Mouse (Mus musculus) c-Kit-negative CD71-positive TER-119-positive erythroid progenitor cells, embryonic 14.5 days (primary cell): ENCODE measurements around the gene Commd4.
"Not testable (repeated sequence)": the region's sequence is repeated elsewhere in the genome, so short reads cannot be mapped to it uniquely, and the experiment has no call there.

ENCODE experiments used
- DNase-seq: peaks from one replicate; pipeline ENCODE4 v3.0.0-alpha.2; 2013; ENCODE audit warnings: low read depth, low spot score

Commd4 gene

DNA sequence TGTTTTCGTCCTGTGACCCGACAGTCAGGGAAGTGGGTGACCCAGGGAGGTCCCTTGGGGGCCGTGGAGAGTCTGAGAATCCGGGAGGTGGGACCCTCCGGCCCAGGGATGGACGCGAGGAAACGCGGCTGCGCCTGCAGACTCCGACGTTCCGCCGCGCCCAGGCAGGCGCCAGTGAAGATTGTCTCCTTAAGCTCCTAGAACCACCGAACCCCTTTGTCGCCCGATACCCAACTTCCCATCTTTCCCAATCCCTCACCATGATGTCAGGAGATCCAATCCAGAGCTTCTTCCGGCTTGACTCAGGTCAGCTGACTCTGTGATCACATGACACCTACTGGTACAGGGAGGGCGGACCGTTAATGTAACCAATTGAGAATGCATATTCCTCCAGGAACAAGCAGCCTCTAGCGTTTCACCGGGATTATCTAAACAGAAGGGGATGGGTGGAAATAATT lies at the start of gene Commd4:
Commd4 (minus strand) TSS at position 319 of the 458 bp plus-strand sequence.
- DNase-seq = peak; percentile 67

DNA sequence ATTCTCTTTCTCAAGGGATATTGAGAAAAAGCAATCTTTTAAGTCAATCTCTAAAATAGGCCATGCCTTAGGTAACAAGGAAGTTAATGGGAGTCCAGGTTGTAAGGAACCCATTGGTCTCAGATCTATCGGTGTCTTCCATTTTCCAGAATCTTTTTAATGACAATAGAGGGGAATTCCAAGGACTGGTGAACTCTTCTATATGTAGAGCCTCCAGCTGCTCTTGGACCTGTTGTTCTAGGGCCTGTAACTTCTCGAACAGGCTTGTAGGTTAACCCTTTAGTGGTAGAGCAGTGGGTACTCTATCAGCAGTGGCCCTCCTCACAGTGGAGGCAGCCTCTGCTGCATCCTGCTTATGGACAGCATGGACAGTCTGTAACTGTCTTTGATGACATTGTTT lies 48.8 kb upstream of the Commd4 start:
- DNase-seq = no peak

DNA sequence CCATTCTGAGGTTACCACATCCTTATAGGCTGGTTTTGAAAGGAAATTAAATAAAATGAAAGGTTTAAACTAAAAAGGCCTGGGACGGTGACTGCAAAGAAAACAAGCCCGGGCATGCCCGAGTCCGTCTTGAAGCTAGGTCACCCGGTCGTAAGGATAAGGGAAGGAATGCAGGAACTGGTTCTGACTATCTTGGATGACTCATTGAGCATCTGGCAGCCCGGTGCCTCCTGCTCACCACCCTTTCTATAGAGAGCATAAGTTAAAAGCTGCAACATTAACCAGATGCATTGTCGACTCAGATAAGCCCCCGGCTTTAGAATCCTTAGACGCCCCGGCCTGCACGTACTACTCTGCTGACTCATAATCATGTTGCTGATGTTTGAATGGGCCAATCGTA lies 45.4 kb upstream of the Commd4 start:
- not testable (repeated sequence) for DNase-seq

DNA sequence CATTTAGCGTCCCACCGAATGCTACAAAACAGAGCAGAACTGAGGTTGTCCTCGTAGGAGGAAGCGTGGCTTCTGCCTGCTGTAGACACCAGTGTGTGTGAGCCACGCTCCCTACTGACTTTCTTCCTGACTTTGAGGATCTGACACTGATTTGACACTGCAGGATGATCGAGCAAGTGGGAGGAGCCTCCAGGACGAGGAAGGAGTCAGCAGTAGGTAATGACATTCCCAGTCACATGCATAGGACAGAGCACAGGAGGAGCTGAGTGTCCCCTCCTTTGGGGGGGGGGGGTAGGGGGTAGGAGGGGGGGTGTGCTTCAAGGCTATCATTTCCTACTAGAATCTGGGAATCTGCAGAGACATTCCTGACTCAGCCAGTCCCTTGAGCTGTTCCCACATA lies 44.9 kb upstream of the Commd4 start:
- no peak for DNase-seq

DNA sequence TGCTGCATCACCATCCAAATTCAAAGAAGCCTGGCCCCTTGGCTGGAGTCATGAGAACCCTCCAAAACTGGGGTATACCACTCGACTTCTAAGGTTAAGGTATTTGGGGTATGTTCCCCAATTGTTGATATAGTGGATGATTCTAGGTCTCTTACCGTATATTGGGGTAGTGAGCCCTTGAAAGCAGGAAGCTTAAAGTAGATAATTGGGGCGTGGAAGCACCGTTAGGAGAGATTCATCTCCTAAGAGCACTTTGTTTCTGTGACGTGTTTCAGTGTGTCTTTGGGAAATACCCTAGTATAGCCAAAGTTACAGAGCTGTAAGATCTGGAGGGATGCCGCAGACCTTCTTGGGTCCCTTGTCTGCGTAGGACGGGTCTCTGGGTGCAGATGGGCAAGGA lies 39.3 kb upstream of the Commd4 start:
- no peak for DNase-seq

DNA sequence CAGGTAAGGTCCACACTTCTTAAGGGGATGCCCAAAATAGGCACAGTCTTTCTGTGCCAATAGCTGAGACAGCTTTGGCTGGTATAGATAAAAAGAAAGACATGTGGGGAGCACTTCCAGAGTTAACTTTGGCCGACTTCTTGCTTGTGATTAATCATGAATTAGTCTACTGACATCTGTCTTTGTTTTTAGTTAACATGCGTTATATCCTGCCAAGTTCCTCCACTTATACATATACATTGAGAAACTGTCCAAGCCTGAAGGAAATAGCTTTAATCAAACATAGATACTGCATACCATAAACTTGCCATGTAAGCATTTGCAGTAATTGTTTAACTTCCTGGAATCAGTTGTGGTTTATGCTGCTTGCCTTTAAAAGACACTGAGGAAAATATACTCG lies 38.6 kb upstream of the Commd4 start:
- no peak for DNase-seq

DNA sequence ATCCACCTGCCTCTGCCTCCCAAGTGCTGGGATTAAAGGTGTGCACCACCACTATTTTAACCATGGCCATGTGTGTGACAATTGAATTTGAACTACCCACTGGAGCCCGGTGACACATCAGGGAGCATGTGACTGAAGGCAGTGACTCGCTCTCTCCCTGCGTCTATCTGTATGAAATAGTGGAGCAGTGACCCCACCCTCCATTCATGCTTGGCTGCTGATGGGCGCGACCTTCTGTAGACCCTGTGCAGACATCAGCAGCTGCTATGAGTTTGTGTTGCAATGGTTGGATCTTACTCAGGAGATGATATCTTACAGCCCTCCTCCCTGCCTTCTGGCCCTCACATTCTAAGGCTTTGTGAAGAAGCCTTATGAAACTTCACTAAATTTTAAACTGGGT lies 10.3 kb upstream of the Commd4 start:
- DNase-seq = no peak

DNA sequence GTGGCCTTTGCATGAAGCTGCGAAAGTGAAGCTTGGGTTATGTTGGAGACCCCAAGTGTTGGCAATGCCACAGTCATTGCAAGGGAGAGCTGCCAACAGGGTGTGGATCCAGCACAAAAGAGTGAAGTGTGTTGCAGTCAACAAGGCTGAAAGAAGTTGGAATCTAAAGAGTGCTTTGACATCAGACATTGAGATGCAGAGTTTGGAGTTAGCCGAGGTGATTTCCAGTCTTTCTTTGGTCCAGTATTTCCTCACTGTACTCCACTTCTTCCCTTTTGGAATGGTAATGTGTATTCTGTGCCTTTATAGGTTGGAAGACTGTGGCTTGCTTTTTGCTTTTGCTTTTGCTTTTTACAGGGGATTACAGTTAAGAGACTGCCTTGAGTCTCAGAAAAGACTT lies 8.0 kb upstream of the Commd4 start:
- no peak for DNase-seq

DNA sequence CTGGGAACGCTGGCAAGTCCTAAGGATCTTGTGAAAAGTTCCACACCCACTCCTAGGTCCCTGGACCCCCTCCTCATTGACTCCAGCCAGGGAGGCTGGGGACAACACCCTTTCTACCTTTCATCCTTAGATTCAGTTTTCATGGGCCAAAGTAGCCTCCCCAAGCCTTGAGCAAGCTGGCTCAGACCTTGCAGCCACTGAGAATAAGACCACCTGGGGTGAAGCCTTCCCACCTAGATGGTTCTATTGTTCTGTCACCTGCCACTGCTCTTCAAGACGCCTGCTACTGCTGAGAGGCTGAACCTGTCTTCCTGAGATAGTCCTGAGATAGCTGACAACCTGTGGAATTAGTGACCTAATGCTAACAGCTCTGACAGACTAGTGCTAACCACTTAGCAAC lies 5.0 kb upstream of the Commd4 start:
- DNase-seq = no peak

DNA sequence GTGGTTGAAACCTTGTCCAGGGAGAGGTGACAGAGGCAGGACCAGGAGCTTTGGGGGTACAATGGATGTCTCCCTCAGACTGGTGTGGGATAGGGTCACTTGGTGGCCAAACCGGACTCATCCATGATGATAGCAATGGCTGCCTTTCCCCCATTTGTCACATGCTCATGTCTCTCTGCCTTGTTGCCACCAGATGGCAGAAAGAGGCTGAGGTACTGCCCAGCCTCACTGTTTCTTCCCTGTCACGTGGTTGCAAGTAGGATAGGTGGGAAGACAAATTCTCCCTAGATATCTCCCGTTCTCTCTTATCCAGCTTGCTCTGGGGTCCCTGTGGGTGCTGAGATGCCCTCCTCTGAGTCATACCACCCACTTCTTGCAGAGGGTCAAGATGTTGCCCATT lies 4.4 kb upstream of the Commd4 start:
- DNase-seq = no peak

DNA sequence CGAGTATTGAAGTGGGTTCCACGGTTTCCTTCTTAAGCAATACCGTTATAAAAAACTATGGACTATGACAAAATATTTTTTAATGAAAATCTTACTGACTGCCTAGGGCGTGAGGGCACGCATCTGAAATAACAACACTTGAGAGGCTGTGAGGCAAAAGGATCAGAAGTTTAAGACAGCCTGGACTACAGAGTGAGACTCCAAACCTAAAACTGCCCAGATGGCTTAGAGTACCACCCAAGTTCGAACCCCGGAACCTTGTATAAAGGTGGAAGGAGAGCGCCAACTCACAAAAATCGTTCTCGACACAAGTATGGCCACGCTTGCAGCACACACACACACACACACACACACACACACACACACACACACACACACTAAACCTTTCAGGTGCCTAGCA lies 375 bp upstream of the Commd4 start:
- no peak for DNase-seq

DNA sequence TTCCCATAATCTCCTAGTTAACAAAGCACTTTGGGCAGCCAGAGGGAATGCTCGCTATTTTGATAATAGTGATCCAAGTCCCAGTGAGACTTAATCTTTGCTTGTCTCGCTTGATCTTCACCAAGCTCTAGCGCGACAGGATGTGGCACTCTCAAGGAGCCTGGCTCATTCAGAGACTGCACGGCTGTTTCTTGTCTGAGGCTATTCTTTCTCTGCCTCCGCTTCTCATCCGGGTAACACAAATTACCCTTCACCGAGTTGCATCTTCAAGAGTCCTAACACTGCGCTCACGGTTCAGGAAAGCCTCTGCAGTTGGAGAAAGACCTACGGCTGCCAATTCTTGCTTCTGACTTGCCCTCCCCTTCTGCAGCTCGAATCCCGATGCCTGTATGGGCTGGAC lies 632 bp downstream of the Commd4 start:
- no peak for DNase-seq

DNA sequence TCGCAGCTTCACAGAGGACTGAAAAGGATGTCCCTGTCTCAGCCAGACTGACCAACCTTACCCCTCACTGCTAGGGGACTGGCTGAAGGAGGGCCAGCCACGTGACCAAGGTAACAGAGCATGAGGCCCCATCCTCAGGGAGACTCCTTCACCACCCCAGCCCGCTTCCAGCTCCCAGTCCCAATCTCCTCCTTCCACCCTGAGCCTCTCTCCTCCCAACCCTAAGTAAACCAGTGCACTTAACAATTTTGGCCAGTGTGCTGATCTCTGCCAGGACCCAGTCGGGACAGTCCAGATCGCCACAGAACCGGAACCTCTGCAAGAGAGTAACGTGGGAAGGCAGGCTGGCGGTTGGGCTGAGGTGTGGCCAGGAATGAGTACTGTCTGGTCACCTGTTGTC lies 1.3 kb downstream of the Commd4 start:
- DNase-seq = no peak

DNA sequence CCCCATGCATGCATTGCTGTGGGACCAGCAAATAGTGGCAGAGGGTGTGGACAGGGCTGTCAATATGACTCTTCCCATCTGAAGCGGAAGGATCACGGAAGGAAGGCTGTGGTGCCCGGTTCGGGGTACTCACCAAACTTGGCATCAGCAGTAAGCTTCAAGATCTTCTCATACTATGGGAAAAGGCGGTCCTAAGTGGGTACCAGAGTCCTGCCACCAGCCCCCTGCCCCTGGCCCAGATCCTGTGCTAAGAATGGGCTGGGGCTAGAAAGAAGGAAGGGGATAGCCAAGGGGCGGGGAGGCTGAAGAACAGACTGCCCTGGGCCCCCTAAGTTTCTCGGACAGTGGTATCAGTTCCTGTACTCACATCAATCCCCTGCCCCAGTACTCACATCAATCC lies 1.7 kb downstream of the Commd4 start:
- no peak for DNase-seq

DNA sequence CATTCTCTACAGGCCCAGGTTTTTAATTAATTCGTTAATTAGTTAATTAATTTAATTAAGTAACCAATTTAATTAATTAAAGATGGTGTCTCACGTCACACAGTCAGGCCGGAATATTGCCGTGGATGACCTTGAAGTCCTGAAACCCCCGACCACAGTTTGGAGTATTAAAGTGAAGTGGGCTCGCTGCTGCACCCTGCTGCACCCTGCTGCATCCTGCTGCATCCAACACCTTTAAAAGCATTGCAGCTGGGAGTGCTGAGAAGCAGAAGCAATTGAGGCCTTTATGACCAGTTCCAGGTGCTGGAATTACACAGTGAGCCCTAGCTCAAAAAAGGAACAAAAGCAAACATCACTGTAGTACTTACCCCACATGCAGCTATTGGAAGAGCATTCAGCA lies 5.8 kb downstream of the Commd4 start:
- DNase-seq = no peak

DNA sequence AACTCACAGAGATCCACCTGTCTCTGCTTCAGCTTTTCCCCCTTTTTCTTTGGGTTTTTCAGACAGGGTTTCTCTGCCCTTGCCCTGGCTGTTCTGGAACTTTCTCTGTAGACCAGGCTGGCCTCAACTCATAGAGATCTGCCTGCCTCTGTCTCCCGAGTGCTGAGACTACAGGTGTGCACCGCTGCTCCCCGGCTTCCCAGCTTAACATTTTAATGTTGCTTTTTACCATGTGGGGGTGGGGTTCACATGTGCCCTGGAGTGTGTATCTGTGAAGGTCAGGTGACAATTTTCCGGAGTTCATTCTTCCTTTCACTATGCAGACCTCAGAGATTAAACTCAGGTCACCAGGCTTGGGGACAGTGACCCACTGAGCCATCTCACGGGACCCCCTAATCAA lies 7.9 kb downstream of the Commd4 start:
- no peak for DNase-seq

DNA sequence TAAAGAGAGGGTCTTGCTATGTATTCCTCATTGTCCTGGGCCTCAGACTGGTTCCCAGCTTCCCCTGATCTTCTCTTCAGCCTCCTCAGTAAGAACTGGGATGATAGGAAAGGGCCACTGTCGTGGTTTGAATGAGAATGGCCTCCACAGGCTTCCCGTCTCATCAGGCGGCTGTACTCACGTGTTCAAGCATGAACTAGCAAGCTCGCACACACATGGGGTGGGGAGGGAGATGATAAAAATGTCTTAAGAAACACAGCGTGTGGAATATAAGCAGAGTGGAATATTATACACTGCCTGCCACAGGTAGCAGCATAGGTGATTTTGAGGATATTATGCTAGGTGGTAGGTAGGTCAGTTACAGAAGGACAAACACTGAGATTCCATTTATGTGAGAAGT lies 9.1 kb downstream of the Commd4 start:
- no peak for DNase-seq

DNA sequence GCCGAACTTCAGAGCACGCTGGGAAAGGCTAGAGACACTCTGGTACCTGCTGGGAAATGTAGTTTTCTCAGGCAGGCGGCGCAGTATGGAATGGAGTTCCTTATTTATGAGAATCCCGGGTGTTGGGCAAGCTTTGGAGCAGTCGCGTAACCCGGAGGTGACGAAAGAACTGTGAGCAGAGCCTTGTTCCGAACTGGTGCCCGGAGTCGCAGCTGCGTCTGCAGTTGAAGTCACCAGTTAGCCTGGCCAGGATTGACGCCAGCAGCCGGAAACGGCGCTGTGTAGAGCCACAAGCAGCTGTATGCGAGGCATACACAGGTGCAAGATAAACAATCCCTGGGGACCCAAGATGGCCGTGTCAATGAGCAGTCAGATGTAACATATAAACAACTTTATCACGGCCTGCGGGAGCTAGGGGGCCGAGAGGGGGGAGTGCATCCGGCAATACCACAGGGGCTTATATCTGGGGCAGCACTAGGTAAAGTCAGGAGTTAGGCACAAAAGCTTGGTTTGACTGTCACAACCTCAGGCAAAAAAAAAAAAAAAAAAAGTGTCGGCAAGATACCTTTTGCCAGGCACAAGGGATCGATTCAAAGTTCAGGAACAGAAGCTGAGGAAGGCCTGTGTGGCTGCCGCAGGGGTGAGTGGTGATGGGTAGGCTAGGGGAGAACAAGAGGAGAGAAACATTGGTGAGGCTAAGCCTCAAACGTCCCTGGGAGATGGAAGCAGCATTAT lies 9.8 kb downstream of the Commd4 start, which contains the start of gene Neil1:
Neil1 (minus strand) TSS at position 162 of the 735 bp plus-strand sequence.
- no peak for DNase-seq

DNA sequence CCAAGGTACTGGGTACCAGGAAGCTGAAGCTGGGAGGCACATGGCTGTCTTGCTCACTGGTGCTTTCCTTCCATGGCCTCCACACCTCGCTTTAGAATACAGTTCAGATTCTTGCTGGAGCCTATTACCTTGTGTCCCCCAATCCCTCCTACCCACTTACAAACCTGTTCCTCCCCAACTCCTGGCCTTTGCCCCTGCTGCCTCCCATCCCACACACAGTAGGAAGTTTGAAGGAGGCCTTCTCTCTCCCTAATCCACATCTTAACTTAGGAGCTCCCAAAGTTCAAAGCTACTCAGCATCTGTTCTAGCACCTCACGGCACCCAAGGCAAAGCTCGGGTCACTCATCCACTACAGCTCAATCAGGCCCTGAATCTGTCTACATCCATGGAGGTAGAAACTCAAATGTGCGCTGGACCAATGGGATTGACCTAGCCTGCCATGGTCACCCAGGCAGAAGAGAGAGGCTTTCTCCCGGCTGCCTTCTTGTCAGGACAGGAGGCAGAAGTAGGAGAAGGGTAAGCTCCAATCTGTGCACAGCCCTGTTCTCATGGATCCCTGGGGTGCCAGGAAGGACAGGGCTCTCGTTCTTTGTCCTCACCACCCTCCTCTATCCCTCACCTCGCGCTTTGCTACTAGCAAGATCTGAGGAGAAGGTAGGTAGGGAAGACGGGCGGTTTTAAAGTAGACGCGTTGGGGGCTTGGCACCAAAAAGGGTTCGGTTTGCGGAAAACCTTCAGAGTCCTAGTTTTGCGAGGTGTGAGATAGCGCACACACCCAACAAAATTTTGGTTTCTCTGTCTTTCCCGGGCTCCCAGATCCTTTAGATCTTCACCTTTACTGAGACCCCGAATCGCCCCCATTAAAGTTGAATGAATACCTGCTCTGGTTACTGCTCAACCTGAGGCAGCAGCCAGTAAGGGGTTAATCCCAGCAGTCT lies 10.7 kb downstream of the Commd4 start:
- DNase-seq = no peak

DNA sequence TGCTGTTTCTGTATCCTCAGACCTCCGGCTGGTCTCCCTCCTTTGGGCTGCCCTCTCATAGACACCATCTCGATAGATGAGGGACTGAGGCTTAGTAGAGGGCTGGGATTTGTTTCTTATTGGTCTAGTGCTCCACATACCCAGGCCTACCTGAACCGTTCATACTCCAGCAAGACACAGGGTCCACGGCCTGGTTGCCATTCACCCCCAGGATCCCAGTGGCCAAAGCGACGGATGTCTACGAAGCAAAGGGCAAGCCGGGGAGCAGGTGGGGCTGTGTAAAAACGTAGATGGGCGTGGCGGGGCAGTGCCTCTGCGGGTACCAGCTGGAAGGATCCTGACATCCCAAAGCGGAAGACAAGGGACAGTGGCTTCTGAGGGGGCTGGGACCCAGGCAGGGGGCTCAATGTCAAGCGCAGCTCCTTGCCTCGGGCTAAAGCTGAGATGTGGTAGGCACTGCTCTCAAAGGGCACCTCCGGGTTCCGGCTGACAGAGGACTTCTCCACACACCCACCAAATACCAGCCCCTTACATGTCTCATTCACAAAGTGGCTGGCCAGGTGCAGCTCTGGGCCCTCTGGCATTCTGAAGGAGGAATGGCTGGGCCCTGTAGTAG lies 11.6 kb downstream of the Commd4 start:
- DNase-seq = no peak

DNA sequence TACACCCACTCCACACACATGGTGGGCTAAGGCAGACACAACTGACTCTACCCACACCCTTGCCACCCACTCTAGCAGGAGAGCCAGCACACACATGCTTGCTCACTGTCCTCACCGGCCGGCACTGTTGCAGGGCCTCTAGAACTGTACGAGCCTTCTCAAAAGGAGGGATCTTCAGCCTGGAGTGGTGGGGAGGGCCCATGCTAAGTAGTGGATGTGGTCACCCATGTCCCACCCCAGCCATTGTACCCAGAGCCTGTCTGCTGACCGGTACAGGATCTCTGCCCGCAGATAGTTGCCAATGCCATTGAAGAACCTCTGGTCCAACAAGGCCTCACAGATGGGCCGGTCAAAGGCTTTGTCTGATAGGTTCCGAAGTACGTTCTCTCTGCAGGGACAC lies 13.3 kb downstream of the Commd4 start:
- no peak for DNase-seq

DNA sequence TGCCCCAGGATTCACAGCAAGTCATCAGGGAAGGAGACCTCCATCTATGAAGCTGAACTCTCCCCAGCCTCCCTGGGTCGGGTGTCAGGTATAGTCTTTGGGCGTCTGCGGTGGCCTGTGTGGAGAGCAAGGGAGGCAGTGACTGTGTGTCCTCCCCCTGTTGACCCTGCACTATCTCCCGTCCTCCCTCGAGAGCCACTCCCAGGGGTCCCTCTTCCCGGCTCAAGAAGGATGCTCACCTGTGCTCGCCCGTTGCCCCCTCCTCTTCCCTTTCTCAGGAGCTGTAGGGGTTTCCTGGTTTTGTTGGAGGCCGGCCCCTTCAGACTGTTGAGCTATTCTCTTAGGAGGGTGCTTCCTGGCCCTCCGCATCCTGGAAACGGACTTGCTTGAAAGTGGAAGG lies 14.9 kb downstream of the Commd4 start:
- no peak for DNase-seq
